Mouse (Mus musculus) liver, embryonic 14.5 days (tissue): ENCODE data around the gene Tnr.

Source experiments
- CTCF ChIP-seq: IDR thresholded peaks from 2 replicates; pipeline ENCODE4 v1.5.1; 2016; ENCODE audit warnings: antibody characterized with exemption, low read depth, control low read depth
- EP300 ChIP-seq: IDR thresholded peaks from 2 replicates; pipeline ENCODE4 v1.6.1; 2016; ENCODE audit warnings: antibody characterized with exemption, low read depth

- TF ChIP-seq CTCF (no peak), EP300 (no peak)
These were observed 439.8 kb downstream of the Tnr start for GRCm38 (mm10) chr1:159963351-159963750.
